Mouse (Mus musculus): ENCODE measurements around the gene Tbc1d2. TPM values are rescaled to one million over a fixed set of nuclear protein-coding genes. Genes with fewer than 3 reads are reported as not detected.

Gene Tbc1d2
- 5.1 and 5.2 TPM in 2 replicates for polyA plus RNA-seq (2015; fragmentation: Nextera tagmentation; extraction: Ambion mirVana)

- Histone ChIP-seq H3K36me3 (ENCODE audit: control insufficient read depth, insufficient read depth) (no peaks in the 10 kb centered on the region; the same call in 1 of the 2 replicates), H3K4me2 (replicated peaks; ENCODE audit: low read depth) (peak within 1 kb of the TSS; percentile 91), H3K27me3 (replicated peaks; ENCODE audit: control insufficient read depth, insufficient read depth, low read length) (0 out of 2 replicates have a peak, but pooled peaks cover 4% of the 10 kb centered on the region), H3K4me3 (ENCODE audit: low read depth, low read length) (peak within 1 kb of the TSS; percentile 75), H3K27ac (ENCODE audit: low read depth, low read length) (peak within 1 kb of the TSS; percentile 87), H3K9me3 (ENCODE audit: control insufficient read depth) (no peaks in the 10 kb centered on the region), H3K9ac (ENCODE audit: low read depth, low read length) (peak within 1 kb of the TSS; percentile 83), H3K4me1 (replicated peaks; ENCODE audit: control insufficient read depth, insufficient read depth, low read length) (peaks cover 8% of the 10 kb centered on the region; the same call in 1 of the 2 replicates)
- peak; percentile 95 for ATAC-seq
- TF ChIP-seq CTCF (IDR thresholded peaks at IDR 0.05; ENCODE audit: low read depth) = peak; percentile 76
- WGBS = under 1% methylated on average over 64 of the region's 69 CpGs
These were observed at the start of gene Tbc1d2 for GRCm38 (mm10) chr4:46650086-46650753. TSS of gene Tbc1d2 (minus strand) at chr4:46650209.

- no peaks in the 10 kb centered on the region for H3K9me3 ChIP-seq (ENCODE audit: control insufficient read depth)
- H3K4me2 ChIP-seq (replicated peaks; ENCODE audit: low read depth) = no peak overlapping the region
- no peaks in the 10 kb centered on the region for H3K27me3 ChIP-seq (replicated peaks; ENCODE audit: control insufficient read depth, insufficient read depth, low read length)
- WGBS = 79% methylated on average over 6 of the region's 6 CpGs
- H3K9ac ChIP-seq (ENCODE audit: low read depth, low read length) = no peak overlapping the region
- H3K4me1 ChIP-seq (replicated peaks; ENCODE audit: control insufficient read depth, insufficient read depth, low read length) = no peaks in the 10 kb centered on the region
- ATAC-seq = no peak
- TF ChIP-seq CTCF (IDR thresholded peaks at IDR 0.05; ENCODE audit: low read depth) = no peak
- H3K27ac ChIP-seq (ENCODE audit: low read depth, low read length) = no peak overlapping the region
- H3K36me3 ChIP-seq (ENCODE audit: control insufficient read depth, insufficient read depth) = no peaks in the 10 kb centered on the region
- H3K4me3 ChIP-seq (ENCODE audit: low read depth, low read length) = no peak overlapping the region
These were observed 46.5 kb upstream of the Tbc1d2 start for GRCm38 (mm10) chr4:46696467-46696866.

GRCm38 (mm10) chr4:46690565-46690964 lies 40.6 kb upstream of the Tbc1d2 start:
- no peak for ATAC-seq
- TF ChIP-seq CTCF (IDR thresholded peaks at IDR 0.05; ENCODE audit: low read depth) = no peak
- no peaks in the 10 kb centered on the region for H3K9me3 ChIP-seq (ENCODE audit: control insufficient read depth)
- no peak overlapping the region for H3K4me2 ChIP-seq (replicated peaks; ENCODE audit: low read depth)
- H3K9ac ChIP-seq (ENCODE audit: low read depth, low read length) = no peak overlapping the region
- no peak overlapping the region for H3K27ac ChIP-seq (ENCODE audit: low read depth, low read length)
- H3K4me1 ChIP-seq (replicated peaks; ENCODE audit: control insufficient read depth, insufficient read depth, low read length) = no peaks in the 10 kb centered on the region
- 83% methylated on average over 8 of the region's 8 CpGs for WGBS
- H3K27me3 ChIP-seq (replicated peaks; ENCODE audit: control insufficient read depth, insufficient read depth, low read length) = peaks cover 3% of the 10 kb centered on the region
- H3K4me3 ChIP-seq (ENCODE audit: low read depth, low read length) = no peak overlapping the region
- no peaks in the 10 kb centered on the region for H3K36me3 ChIP-seq (ENCODE audit: control insufficient read depth, insufficient read depth)

GRCm38 (mm10) chr4:46690023-46690420 lies 40.0 kb upstream of the Tbc1d2 start:
- no peaks in the 10 kb centered on the region for H3K36me3 ChIP-seq (ENCODE audit: control insufficient read depth, insufficient read depth)
- H3K4me3 ChIP-seq (ENCODE audit: low read depth, low read length) = no peak overlapping the region
- 86% methylated on average over 8 of the region's 8 CpGs for WGBS
- H3K9ac ChIP-seq (ENCODE audit: low read depth, low read length) = no peak overlapping the region
- no peak overlapping the region for H3K4me2 ChIP-seq (replicated peaks; ENCODE audit: low read depth)
- no peaks in the 10 kb centered on the region for H3K9me3 ChIP-seq (ENCODE audit: control insufficient read depth)
- H3K4me1 ChIP-seq (replicated peaks; ENCODE audit: control insufficient read depth, insufficient read depth, low read length) = no peaks in the 10 kb centered on the region
- no peak overlapping the region for H3K27ac ChIP-seq (ENCODE audit: low read depth, low read length)
- no peak for TF ChIP-seq CTCF (IDR thresholded peaks at IDR 0.05; ENCODE audit: low read depth)
- H3K27me3 ChIP-seq (replicated peaks; ENCODE audit: control insufficient read depth, insufficient read depth, low read length) = peaks cover 3% of the 10 kb centered on the region
- no peak for ATAC-seq

GRCm38 (mm10) chr4:46689397-46690022 lies 39.5 kb upstream of the Tbc1d2 start:
- Histone ChIP-seq H3K27ac (ENCODE audit: low read depth, low read length) (no peak overlapping the region), H3K9ac (ENCODE audit: low read depth, low read length) (no peak overlapping the region), H3K36me3 (ENCODE audit: control insufficient read depth, insufficient read depth) (no peaks in the 10 kb centered on the region), H3K4me2 (replicated peaks; ENCODE audit: low read depth) (no peak overlapping the region), H3K9me3 (ENCODE audit: control insufficient read depth) (no peaks in the 10 kb centered on the region), H3K4me1 (replicated peaks; ENCODE audit: control insufficient read depth, insufficient read depth, low read length) (no peaks in the 10 kb centered on the region), H3K27me3 (replicated peaks; ENCODE audit: control insufficient read depth, insufficient read depth, low read length) (peaks cover 3% of the 10 kb centered on the region), H3K4me3 (ENCODE audit: low read depth, low read length) (no peak overlapping the region)
- peak; percentile 100 for TF ChIP-seq CTCF (IDR thresholded peaks at IDR 0.05; ENCODE audit: low read depth)
- WGBS = 43% methylated on average over 15 of the region's 15 CpGs
- ATAC-seq = peak; percentile 8; the same call in 1 of the 2 replicates

GRCm38 (mm10) chr4:46688213-46688832 lies 38.3 kb upstream of the Tbc1d2 start:
- 77% methylated on average over 14 of the region's 14 CpGs for WGBS
- TF ChIP-seq CTCF (IDR thresholded peaks at IDR 0.05; ENCODE audit: low read depth) = no peak
- Histone ChIP-seq H3K27me3 (replicated peaks; ENCODE audit: control insufficient read depth, insufficient read depth, low read length) (peaks cover 3% of the 10 kb centered on the region), H3K4me1 (replicated peaks; ENCODE audit: control insufficient read depth, insufficient read depth, low read length) (no peaks in the 10 kb centered on the region), H3K27ac (ENCODE audit: low read depth, low read length) (no peak overlapping the region), H3K4me2 (replicated peaks; ENCODE audit: low read depth) (no peak overlapping the region), H3K9ac (ENCODE audit: low read depth, low read length) (no peak overlapping the region), H3K9me3 (ENCODE audit: control insufficient read depth) (no peaks in the 10 kb centered on the region), H3K4me3 (ENCODE audit: low read depth, low read length) (no peak overlapping the region), H3K36me3 (ENCODE audit: control insufficient read depth, insufficient read depth) (no peaks in the 10 kb centered on the region)
- ATAC-seq = no peak

Measured in intestine, postnatal 0 days (tissue).